Mouse (Mus musculus): ENCODE data around the gene B3galt5. TPM values are rescaled to one million over a fixed set of nuclear protein-coding genes. Genes with fewer than 3 reads are reported as not detected.

The B3galt5 gene
- polyA plus RNA-seq, 1 experiment from 2014 or later = 0.41 TPM

DNA sequence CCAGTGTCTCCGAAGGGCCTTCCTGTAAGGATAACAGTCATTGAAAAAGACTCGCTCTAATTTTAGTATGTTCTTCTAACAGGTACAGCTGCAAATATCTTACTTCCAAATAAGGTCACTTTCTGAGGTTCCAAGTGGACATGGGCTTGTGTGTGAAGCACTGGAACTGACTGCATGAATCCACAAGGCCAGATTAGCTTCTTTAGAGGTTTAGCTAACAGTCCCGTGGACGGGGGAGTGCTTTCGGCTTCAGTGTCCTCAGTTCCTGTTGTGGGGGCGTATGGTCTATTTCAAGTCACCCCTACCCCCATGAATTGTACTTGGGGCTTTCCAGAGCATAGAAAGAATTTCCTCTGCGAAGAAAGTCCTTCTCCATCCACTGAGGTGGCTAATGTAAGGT, 24.7 kb upstream of the B3galt5 start:
- 84% methylated on average over 7 of the region's 7 CpGs for WGBS
- H3K4me3 ChIP-seq (ENCODE audit: low read depth, low read length) = no peak overlapping the region

DNA sequence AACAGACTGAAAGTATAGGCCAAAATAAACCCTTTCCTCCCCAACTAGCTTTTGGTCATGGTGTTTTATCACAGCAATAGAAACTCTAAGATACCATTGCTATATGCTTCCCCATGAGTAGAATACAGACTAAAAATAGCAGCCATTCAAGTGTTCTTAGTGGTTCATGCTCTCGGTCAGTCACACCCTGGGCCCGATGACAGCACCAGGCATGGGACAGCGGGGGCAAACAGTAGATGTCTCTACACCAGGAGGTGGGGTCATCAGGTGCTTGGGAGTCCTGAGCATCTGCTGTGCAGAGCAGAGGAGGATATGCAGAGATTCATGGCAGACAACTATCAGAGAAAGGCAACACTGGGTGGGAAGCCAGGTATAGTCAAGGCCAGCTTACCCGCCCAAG, 22.6 kb upstream of the B3galt5 start:
- H3K9me3 ChIP-seq (ENCODE audit: control insufficient read depth, low read length) = no peaks in the 10 kb centered on the region
- no peaks in the 10 kb centered on the region for H3K4me1 ChIP-seq (ENCODE audit: control insufficient read depth, insufficient read depth, low read length)
- H3K4me3 ChIP-seq (ENCODE audit: low read depth, low read length) = no peak overlapping the region
- H3K27ac ChIP-seq (ENCODE audit: low read depth, low read length) = no peak overlapping the region
- no peak overlapping the region for H3K9ac ChIP-seq (ENCODE audit: low read length)
- 90% methylated on average over 4 of the region's 4 CpGs for WGBS
- no peak overlapping the region for H3K4me2 ChIP-seq (ENCODE audit: low read depth)
- DNase-seq (ENCODE audit: low spot score) (no peak), ATAC-seq (ENCODE audit: insufficient read depth, low FRiP score, low TSS enrichment) (no peak)
- H3K27me3 ChIP-seq (ENCODE audit: control insufficient read depth, insufficient read depth, low read length) = no peaks in the 10 kb centered on the region
- H3K36me3 ChIP-seq (ENCODE audit: control insufficient read depth, insufficient read depth, low read length) = no peaks in the 10 kb centered on the region

More for the DNA sequence above, 24.7 kb upstream of the B3galt5 start:
- no peaks in the 10 kb centered on the region for H3K36me3 ChIP-seq (ENCODE audit: control insufficient read depth, insufficient read depth, low read length)
- H3K4me1 ChIP-seq (ENCODE audit: control insufficient read depth, insufficient read depth, low read length) = no peaks in the 10 kb centered on the region
- no peak for DNase-seq (ENCODE audit: low spot score)
- H3K9me3 ChIP-seq (ENCODE audit: control insufficient read depth, low read length) = no peaks in the 10 kb centered on the region
- H3K9ac ChIP-seq (ENCODE audit: low read length) = no peak overlapping the region
- H3K4me2 ChIP-seq (ENCODE audit: low read depth) = no peak overlapping the region
- ATAC-seq (ENCODE audit: insufficient read depth, low FRiP score, low TSS enrichment) = no peak
- H3K27ac ChIP-seq (ENCODE audit: low read depth, low read length) = no peak overlapping the region
- no peaks in the 10 kb centered on the region for H3K27me3 ChIP-seq (ENCODE audit: control insufficient read depth, insufficient read depth, low read length)

DNA sequence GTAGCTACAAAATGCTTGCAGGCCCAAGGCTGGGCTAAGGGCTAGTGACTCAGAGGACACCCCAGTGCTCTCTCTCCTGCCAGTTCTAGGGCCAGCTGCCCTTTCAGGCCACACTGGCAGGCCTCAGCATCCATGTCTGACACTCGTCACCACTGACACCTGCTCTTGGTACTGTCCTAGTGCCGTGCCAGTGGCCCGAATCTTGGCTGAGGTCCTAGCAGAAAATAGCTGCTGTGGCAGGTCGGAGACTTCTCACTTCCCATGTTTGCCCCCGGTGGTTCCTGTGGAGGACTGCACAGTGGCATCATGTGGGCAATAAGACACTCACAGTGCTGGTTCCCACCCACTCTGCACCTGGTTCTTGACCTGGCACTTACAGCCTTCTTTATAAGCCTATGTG, 14.1 kb upstream of the B3galt5 start:
- Histone ChIP-seq H3K4me3 (ENCODE audit: low read depth, low read length) (no peak overlapping the region), H3K36me3 (ENCODE audit: control insufficient read depth, insufficient read depth, low read length) (no peaks in the 10 kb centered on the region), H3K4me2 (ENCODE audit: low read depth) (no peak overlapping the region), H3K27me3 (ENCODE audit: control insufficient read depth, insufficient read depth, low read length) (no peaks in the 10 kb centered on the region), H3K27ac (ENCODE audit: low read depth, low read length) (no peak overlapping the region), H3K4me1 (ENCODE audit: control insufficient read depth, insufficient read depth, low read length) (no peaks in the 10 kb centered on the region), H3K9ac (ENCODE audit: low read length) (no peak overlapping the region), H3K9me3 (ENCODE audit: control insufficient read depth, low read length) (no peaks in the 10 kb centered on the region)
- WGBS = 83% methylated on average over 5 of the region's 5 CpGs
- DNase-seq (ENCODE audit: low spot score) (no peak), ATAC-seq (ENCODE audit: insufficient read depth, low FRiP score, low TSS enrichment) (no peak)

DNA sequence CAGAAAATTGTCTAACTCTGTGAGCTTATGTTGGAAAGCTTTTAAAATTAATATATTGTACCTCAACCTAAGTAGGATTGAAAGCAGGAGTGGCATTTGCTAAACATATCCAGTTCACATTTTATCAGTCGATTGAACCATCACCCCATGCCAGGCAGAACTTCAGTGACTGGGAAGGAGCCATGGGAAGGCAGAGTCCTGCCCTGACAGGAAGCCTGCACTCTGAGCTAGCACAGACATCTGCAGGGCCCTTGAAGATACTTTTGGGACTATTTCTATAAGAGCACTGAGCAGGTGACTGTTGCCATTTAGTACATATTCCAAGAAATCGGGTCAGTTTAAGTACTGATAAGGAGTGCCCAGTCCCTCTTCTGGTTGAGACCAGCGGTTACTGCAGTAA, 13.6 kb upstream of the B3galt5 start:
- Histone ChIP-seq H3K9ac (ENCODE audit: low read length) (no peak overlapping the region), H3K9me3 (ENCODE audit: control insufficient read depth, low read length) (no peaks in the 10 kb centered on the region), H3K4me1 (ENCODE audit: control insufficient read depth, insufficient read depth, low read length) (no peaks in the 10 kb centered on the region), H3K27ac (ENCODE audit: low read depth, low read length) (no peak overlapping the region), H3K27me3 (ENCODE audit: control insufficient read depth, insufficient read depth, low read length) (no peaks in the 10 kb centered on the region), H3K4me3 (ENCODE audit: low read depth, low read length) (no peak overlapping the region), H3K4me2 (ENCODE audit: low read depth) (no peak overlapping the region), H3K36me3 (ENCODE audit: control insufficient read depth, insufficient read depth, low read length) (no peaks in the 10 kb centered on the region)
- WGBS = 90% methylated on average over 3 of the region's 3 CpGs
- DNase-seq (ENCODE audit: low spot score) (no peak), ATAC-seq (ENCODE audit: insufficient read depth, low FRiP score, low TSS enrichment) (no peak)

- Histone ChIP-seq H3K27me3 (ENCODE audit: control insufficient read depth, insufficient read depth, low read length) (no peaks in the 10 kb centered on the region), H3K9ac (ENCODE audit: low read length) (no peak overlapping the region), H3K4me1 (ENCODE audit: control insufficient read depth, insufficient read depth, low read length) (no peaks in the 10 kb centered on the region), H3K36me3 (ENCODE audit: control insufficient read depth, insufficient read depth, low read length) (no peaks in the 10 kb centered on the region), H3K4me2 (ENCODE audit: low read depth) (no peak overlapping the region), H3K4me3 (ENCODE audit: low read depth, low read length) (no peak overlapping the region), H3K27ac (ENCODE audit: low read depth, low read length) (no peak overlapping the region), H3K9me3 (ENCODE audit: control insufficient read depth, low read length) (no peaks in the 10 kb centered on the region)
- no peak for ATAC-seq (ENCODE audit: insufficient read depth, low FRiP score, low TSS enrichment)
- DNase-seq (ENCODE audit: low spot score) = no peak
- 76% methylated on average over 1 of the region's 1 CpGs for WGBS
Observed at GRCm38 (mm10) chr16:96222452-96222851, 13.1 kb upstream of the B3galt5 start.

GRCm38 (mm10) chr16:96228438-96228837, 7.2 kb upstream of the B3galt5 start:
- ATAC-seq (ENCODE audit: insufficient read depth, low FRiP score, low TSS enrichment) = no peak
- WGBS = 83% methylated on average over 13 of the region's 13 CpGs
- Histone ChIP-seq H3K4me3 (ENCODE audit: low read depth, low read length) (no peak overlapping the region), H3K27me3 (ENCODE audit: control insufficient read depth, insufficient read depth, low read length) (no peaks in the 10 kb centered on the region), H3K27ac (ENCODE audit: low read depth, low read length) (no peak overlapping the region), H3K9ac (ENCODE audit: low read length) (no peak overlapping the region), H3K36me3 (ENCODE audit: control insufficient read depth, insufficient read depth, low read length) (no peaks in the 10 kb centered on the region), H3K4me1 (ENCODE audit: control insufficient read depth, insufficient read depth, low read length) (no peaks in the 10 kb centered on the region), H3K4me2 (ENCODE audit: low read depth) (no peak overlapping the region), H3K9me3 (ENCODE audit: control insufficient read depth, low read length) (no peaks in the 10 kb centered on the region)
- DNase-seq (ENCODE audit: low spot score) = no peak

- WGBS = 58% methylated on average over 8 of the region's 8 CpGs
- Histone ChIP-seq H3K9me3 (ENCODE audit: control insufficient read depth, low read length) (no peaks in the 10 kb centered on the region), H3K36me3 (ENCODE audit: control insufficient read depth, insufficient read depth, low read length) (no peaks in the 10 kb centered on the region), H3K9ac (ENCODE audit: low read length) (no peak overlapping the region), H3K27me3 (ENCODE audit: control insufficient read depth, insufficient read depth, low read length) (no peaks in the 10 kb centered on the region), H3K4me3 (ENCODE audit: low read depth, low read length) (no peak overlapping the region), H3K4me2 (ENCODE audit: low read depth) (no peak overlapping the region), H3K4me1 (ENCODE audit: control insufficient read depth, insufficient read depth, low read length) (no peaks in the 10 kb centered on the region), H3K27ac (ENCODE audit: low read depth, low read length) (no peak overlapping the region)
- DNase-seq (ENCODE audit: low spot score) = no peak
- no peak for ATAC-seq (ENCODE audit: insufficient read depth, low FRiP score, low TSS enrichment)
Observed at GRCm38 (mm10) chr16:96229044-96229555, 6.5 kb upstream of the B3galt5 start.

DNA sequence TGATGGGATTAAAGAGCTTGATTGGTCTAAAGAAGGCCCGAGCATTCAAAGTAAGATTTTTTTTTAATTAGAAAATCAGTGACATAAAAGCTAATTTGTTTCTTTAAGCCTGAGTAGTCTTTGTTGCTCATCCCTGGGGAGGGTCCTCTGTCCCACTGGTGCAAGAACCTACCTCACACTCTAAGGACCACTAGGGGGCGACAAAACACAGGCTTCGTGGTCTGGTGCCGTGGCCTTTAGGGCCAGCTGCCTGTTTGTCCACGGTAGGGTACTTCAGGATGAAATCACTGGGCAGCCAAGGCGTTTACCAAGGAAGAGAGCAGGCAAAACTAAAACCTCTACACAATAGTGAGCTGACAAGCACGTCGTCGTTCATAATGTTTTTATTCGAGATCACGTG, 5.2 kb upstream of the B3galt5 start:
- Histone ChIP-seq H3K9ac (ENCODE audit: low read length) (no peak overlapping the region), H3K4me1 (ENCODE audit: control insufficient read depth, insufficient read depth, low read length) (0 out of 2 replicates have a peak, but pooled peaks cover 2% of the 10 kb centered on the region), H3K27ac (ENCODE audit: low read depth, low read length) (no peak overlapping the region), H3K36me3 (ENCODE audit: control insufficient read depth, insufficient read depth, low read length) (no peaks in the 10 kb centered on the region), H3K9me3 (ENCODE audit: control insufficient read depth, low read length) (no peaks in the 10 kb centered on the region), H3K4me2 (ENCODE audit: low read depth) (no peak overlapping the region), H3K4me3 (ENCODE audit: low read depth, low read length) (no peak overlapping the region), H3K27me3 (ENCODE audit: control insufficient read depth, insufficient read depth, low read length) (no peaks in the 10 kb centered on the region)
- DNase-seq (ENCODE audit: low spot score) (peak; percentile 82), ATAC-seq (ENCODE audit: insufficient read depth, low FRiP score, low TSS enrichment) (peak; percentile 80)
- WGBS = 33% methylated on average over 11 of the region's 11 CpGs

GRCm38 (mm10) chr16:96231251-96231650, 4.3 kb upstream of the B3galt5 start:
- DNase-seq (ENCODE audit: low spot score) = no peak
- Histone ChIP-seq H3K36me3 (ENCODE audit: control insufficient read depth, insufficient read depth, low read length) (no peaks in the 10 kb centered on the region), H3K4me1 (ENCODE audit: control insufficient read depth, insufficient read depth, low read length) (0 out of 2 replicates have a peak, but pooled peaks cover 3% of the 10 kb centered on the region), H3K4me2 (ENCODE audit: low read depth) (no peak overlapping the region), H3K4me3 (ENCODE audit: low read depth, low read length) (no peak overlapping the region), H3K9me3 (ENCODE audit: control insufficient read depth, low read length) (no peaks in the 10 kb centered on the region), H3K27me3 (ENCODE audit: control insufficient read depth, insufficient read depth, low read length) (no peaks in the 10 kb centered on the region), H3K9ac (ENCODE audit: low read length) (no peak overlapping the region), H3K27ac (ENCODE audit: low read depth, low read length) (no peak overlapping the region)
- ATAC-seq (ENCODE audit: insufficient read depth, low FRiP score, low TSS enrichment) = no peak
- 97% methylated on average over 4 of the region's 4 CpGs for WGBS
